Mouse (Mus musculus) hindbrain, embryonic 14.5 days (tissue): ENCODE results near the gene Svs1. TPM values are rescaled to one million over a fixed set of nuclear protein-coding genes. Genes with fewer than 3 reads are reported as not detected.
A peak's percentile ranks its signal among the peaks of the same experiment; 100 is the strongest.

Experiments used
- ATAC-seq: fragments of 200-750 bp; cut with Nextera tagmentation; 2 replicates; pipeline ENCODE4 v1.8.0; 2017; ENCODE audit warnings: moderate number of reproducible peaks, mild to moderate bottlenecking, moderate TSS enrichment, moderate library complexity; ENCODE audit not compliant: low FRiP score
- DNase-seq: peaks from one replicate; pipeline ENCODE4 v3.0.0-alpha.2; 2015; ENCODE audit warnings: low spot score
- H3K27ac ChIP-seq: fragments of 300-500 bp; sonication (generic); 2 replicates; pipeline ENCODE4 v1.5.1; 2014; ENCODE audit warnings: mild to moderate bottlenecking, moderate library complexity
- H3K27me3 ChIP-seq: fragments of 300-500 bp; sonication (generic); 2 replicates; pipeline ENCODE4 v1.6.1; 2014; ENCODE audit warnings: mild to moderate bottlenecking, low read length, mixed read lengths; ENCODE audit not compliant: control insufficient read depth, insufficient read depth
- H3K36me3 ChIP-seq: fragments of 300-500 bp; sonication (generic); replicated peaks from 2 replicates; pipeline ENCODE4 v1.6.1; 2014; ENCODE audit not compliant: control insufficient read depth, insufficient read depth
- H3K4me1 ChIP-seq: fragments of 300-500 bp; sonication (generic); replicated peaks from 2 replicates; pipeline ENCODE4 v1.6.1; 2014; ENCODE audit warnings: antibody characterized with exemption, low read length, mixed read lengths; ENCODE audit not compliant: control insufficient read depth, insufficient read depth
- H3K4me2 ChIP-seq: fragments of 300-500 bp; sonication (generic); replicated peaks from 2 replicates; pipeline ENCODE4 v1.6.1; 2014; ENCODE audit warnings: mild to moderate bottlenecking, moderate library complexity
- H3K4me3 ChIP-seq: fragments of 300-500 bp; sonication (generic); replicated peaks from 2 replicates; pipeline ENCODE4 v1.5.1; 2014; ENCODE audit warnings: mild to moderate bottlenecking, low read length
- H3K9ac ChIP-seq: fragments of 300-500 bp; sonication (generic); 2 replicates; pipeline ENCODE4 v1.6.1; 2014
- H3K9me3 ChIP-seq: fragments of 300-500 bp; sonication (generic); 2 replicates; pipeline ENCODE4 v1.6.1; 2016; ENCODE audit warnings: low read length; ENCODE audit not compliant: control insufficient read depth
- WGBS: fragments of 180-500 bp; shearing (Covaris S2); extraction: QIAGEN DNeasy Blood & Tissue Kit; methylation state at CpG from one replicate; pipeline ENCODE4 v1.1.7; 2014; 5-methylcytosine and 5-hydroxymethylcytosine counted together
- polyA plus RNA-seq: library from polyadenylated mRNA; unstranded; fragments of >200 nt; fragmentation: Nextera tagmentation; extraction: Ambion mirVana; gene quantifications from 2 replicates; pipeline ENCODE4 v1.2.1, GENCODE M21; 2014

Svs1 gene
- polyA plus RNA-seq, 1 experiment from 2014 or later: not detected

DNA sequence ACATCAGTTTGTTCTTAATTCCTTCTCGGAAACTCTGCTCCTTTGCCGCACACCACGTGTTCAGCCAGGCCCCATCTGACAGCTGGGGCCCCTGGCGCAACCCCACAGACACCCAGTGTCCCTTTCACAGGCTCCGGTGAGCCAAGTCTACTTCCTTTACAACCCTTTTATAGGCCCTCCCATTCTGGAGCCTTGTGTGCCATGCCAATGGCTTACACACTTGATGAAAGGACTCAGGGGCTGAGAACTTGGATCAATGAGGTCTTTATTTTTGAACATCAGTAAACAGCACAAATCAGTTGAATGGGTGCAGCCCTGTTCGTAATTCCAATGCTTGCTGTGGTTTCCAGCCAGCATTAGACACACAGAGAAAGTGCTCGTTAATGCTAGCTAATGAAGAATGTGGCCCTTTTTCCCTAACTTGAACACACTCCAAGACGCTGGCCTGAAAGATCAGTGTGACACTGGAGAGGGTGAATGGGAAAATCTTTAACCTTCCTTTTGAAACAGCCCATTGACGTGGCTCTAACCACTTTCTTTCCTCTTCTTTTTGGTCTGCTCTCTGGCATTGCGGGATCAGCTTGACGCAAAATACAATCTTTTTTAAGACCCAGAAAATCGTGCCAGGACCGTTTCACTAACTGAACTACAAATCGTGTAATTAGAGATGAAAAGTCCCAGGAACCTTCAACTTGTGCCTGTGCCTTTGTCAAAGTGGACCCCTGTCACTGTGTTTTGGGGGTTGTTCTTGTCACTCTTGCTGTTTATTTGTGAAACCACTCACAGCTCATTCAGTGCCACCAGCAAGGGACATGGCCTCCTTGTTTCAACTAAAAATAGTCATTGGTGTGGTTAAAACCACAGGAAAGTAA, 34.7 kb downstream of the Svs1 start:
- 0 out of 2 replicates have a peak, but pooled peaks cover 4% of the 10 kb centered on the region for H3K4me1 ChIP-seq
- no peaks in the 10 kb centered on the region for H3K36me3 ChIP-seq
- no peak overlapping the region for H3K4me2 ChIP-seq
- peak; percentile 82; the same call in 1 of the 2 replicates for ATAC-seq
- H3K9me3 ChIP-seq: no peaks in the 10 kb centered on the region
- H3K9ac ChIP-seq: no peak overlapping the region
- 65% methylated on average over 14 of the region's 14 CpGs for WGBS
- H3K27me3 ChIP-seq: no peaks in the 10 kb centered on the region
- H3K27ac ChIP-seq: no peak overlapping the region
- no peak for DNase-seq
- no peak overlapping the region for H3K4me3 ChIP-seq

DNA sequence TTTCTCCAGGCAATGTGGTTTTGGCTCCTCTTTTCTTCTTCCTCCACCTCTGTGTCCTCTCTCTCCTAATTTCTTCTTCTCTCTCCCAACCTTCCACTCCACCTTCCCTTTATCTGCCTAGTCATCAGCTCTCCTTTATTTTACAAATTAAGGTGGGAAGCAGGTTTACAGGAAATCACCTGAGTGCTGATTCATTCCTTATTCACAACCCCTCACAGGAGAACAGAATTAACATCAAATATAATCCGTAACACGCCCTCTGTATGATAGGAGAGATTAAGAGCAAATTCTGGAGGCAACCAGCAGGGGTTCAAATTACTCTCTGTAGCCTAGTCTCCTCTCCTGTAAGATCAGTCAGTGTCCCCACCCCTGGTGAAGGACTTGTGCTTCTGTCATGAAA, 35.7 kb downstream of the Svs1 start:
- H3K4me3 ChIP-seq: no peak overlapping the region
- ATAC-seq (no peak), DNase-seq (no peak)
- H3K9ac ChIP-seq: no peak overlapping the region
- H3K9me3 ChIP-seq: no peaks in the 10 kb centered on the region
- H3K27ac ChIP-seq: no peak overlapping the region
- H3K4me2 ChIP-seq: no peak overlapping the region
- H3K27me3 ChIP-seq: no peaks in the 10 kb centered on the region
- 0 out of 2 replicates have a peak, but pooled peaks cover 4% of the 10 kb centered on the region for H3K4me1 ChIP-seq
- WGBS: 90% methylated on average over 2 of the region's 2 CpGs
- no peaks in the 10 kb centered on the region for H3K36me3 ChIP-seq

DNA sequence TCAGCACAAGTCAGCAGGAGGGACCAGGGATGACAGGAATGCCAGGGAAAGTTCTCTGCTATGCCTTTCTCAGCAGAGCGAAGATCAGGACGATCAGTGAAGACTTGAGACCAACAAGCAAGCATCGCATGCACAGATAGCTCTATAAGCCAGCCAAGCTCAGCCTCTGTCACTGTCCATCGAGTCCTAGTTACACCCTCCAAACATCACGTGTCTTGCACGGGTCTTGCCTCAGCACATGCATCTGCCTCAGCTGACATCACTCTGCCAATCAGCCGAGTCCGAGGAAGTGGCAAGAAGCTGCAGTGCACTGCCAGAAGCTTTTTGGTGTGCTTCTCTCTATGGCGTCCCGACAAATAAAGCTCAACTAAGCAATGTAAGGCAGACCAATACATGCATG, 36.7 kb downstream of the Svs1 start:
- ATAC-seq: no peak
- DNase-seq: no peak
- Histone ChIP-seq H3K4me2 (no peak overlapping the region), H3K9ac (no peak overlapping the region), H3K4me3 (no peak overlapping the region), H3K27ac (no peak overlapping the region), H3K36me3 (no peaks in the 10 kb centered on the region), H3K27me3 (no peaks in the 10 kb centered on the region), H3K9me3 (no peaks in the 10 kb centered on the region), H3K4me1 (0 out of 2 replicates have a peak, but pooled peaks cover 4% of the 10 kb centered on the region)
- WGBS: 87% methylated on average over 10 of the region's 10 CpGs

DNA sequence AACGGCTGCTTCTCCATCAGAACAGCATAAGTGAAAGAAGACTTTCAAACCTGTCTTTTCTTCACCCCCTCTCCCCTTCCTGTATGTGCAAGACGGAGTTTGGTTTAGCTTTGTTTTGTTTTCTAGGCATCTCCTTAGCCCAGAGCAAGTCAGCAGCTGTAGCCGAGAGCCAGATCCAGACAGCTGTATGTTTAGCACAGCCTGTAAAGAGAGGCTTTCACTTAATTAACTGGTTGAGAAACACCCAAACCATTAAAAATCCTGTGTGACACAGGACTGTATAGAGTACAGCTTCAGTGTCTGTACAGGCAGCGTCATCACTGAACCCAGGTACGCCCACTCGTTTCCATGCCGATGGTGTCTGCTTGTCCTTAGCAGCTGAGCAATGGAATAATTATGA, 38.6 kb downstream of the Svs1 start:
- no peaks in the 10 kb centered on the region for H3K27me3 ChIP-seq
- no peak overlapping the region for H3K27ac ChIP-seq
- H3K4me2 ChIP-seq: no peak overlapping the region
- DNase-seq (no peak), ATAC-seq (no peak)
- H3K4me1 ChIP-seq: 0 out of 2 replicates have a peak, but pooled peaks cover 4% of the 10 kb centered on the region
- H3K9me3 ChIP-seq: no peaks in the 10 kb centered on the region
- no peak overlapping the region for H3K4me3 ChIP-seq
- no peak overlapping the region for H3K9ac ChIP-seq
- H3K36me3 ChIP-seq: no peaks in the 10 kb centered on the region
- 86% methylated on average over 7 of the region's 7 CpGs for WGBS

DNA sequence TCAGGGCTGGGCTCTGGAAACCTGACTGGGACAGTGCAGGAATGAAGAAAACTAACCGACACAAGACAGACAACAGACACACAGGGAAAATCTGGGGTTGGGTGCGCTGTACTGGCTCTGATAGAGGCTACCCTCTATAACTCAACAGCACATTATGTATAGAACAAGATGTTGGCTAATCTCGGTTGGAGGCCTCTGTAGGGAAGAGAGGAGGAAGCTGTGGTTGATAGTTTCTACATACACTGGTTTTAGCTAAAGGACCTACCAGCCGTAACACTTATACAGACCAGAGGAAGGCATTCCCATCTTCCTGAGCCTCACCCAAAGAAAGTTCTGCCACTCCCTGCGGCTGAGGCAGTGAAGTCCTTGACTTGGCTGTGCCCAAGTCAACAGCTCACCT, 39.8 kb downstream of the Svs1 start:
- WGBS: 93% methylated on average over 5 of the region's 5 CpGs
- no peak overlapping the region for H3K4me2 ChIP-seq
- H3K4me1 ChIP-seq: no peaks in the 10 kb centered on the region
- DNase-seq (no peak), ATAC-seq (no peak)
- no peaks in the 10 kb centered on the region for H3K36me3 ChIP-seq
- no peaks in the 10 kb centered on the region for H3K27me3 ChIP-seq
- no peak overlapping the region for H3K9ac ChIP-seq
- no peaks in the 10 kb centered on the region for H3K9me3 ChIP-seq
- H3K27ac ChIP-seq: no peak overlapping the region
- H3K4me3 ChIP-seq: no peak overlapping the region

DNA sequence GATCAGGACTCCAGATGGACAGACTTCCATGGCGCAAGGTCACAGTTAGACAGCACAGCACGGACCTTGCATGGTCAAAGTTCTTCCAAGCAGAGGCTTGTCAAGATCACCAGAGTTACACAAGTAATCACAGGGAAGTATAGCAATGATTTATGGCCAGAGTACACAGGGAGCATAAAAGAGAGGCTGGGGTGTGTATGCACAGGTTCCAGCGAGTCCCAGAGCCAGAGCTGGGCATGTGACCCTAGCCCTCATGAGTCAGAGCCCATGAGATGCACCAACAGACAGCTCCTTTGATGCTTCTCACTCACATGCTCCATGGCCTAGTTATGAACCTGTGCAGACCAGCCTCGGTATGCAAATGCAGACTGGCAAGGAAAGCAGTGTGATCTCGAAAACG, 41.4 kb downstream of the Svs1 start:
- Histone ChIP-seq H3K4me1 (no peaks in the 10 kb centered on the region), H3K27ac (no peak overlapping the region), H3K36me3 (no peaks in the 10 kb centered on the region), H3K4me2 (no peak overlapping the region), H3K27me3 (no peaks in the 10 kb centered on the region), H3K9me3 (no peaks in the 10 kb centered on the region), H3K9ac (no peak overlapping the region), H3K4me3 (no peak overlapping the region)
- no peak for ATAC-seq
- DNase-seq: no peak
- WGBS: 93% methylated on average over 6 of the region's 6 CpGs

DNA sequence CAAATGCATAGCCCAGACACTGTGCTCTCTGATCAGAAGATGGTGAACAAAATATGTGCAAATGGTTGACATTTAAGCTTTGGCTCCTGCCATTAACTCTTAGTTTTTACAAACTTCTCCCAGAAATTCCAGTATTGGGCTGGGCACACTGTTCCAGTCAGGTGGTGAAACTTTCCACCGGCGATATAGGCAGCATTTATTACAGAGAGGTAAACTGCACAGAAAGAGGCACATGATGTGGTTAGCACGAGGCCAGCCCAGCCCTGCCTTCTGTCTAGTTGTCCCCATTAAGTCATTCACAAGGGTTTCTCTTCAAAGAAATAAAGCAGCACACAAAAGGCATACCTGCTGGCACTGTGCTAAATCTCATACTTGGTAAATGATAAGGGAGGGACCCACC, 42.0 kb downstream of the Svs1 start:
- 87% methylated on average over 3 of the region's 3 CpGs for WGBS
- DNase-seq (no peak), ATAC-seq (no peak)
- H3K27me3 ChIP-seq: no peaks in the 10 kb centered on the region
- H3K9me3 ChIP-seq: no peaks in the 10 kb centered on the region
- H3K9ac ChIP-seq: no peak overlapping the region
- no peak overlapping the region for H3K4me3 ChIP-seq
- no peaks in the 10 kb centered on the region for H3K36me3 ChIP-seq
- no peaks in the 10 kb centered on the region for H3K4me1 ChIP-seq
- no peak overlapping the region for H3K4me2 ChIP-seq
- H3K27ac ChIP-seq: no peak overlapping the region

DNA sequence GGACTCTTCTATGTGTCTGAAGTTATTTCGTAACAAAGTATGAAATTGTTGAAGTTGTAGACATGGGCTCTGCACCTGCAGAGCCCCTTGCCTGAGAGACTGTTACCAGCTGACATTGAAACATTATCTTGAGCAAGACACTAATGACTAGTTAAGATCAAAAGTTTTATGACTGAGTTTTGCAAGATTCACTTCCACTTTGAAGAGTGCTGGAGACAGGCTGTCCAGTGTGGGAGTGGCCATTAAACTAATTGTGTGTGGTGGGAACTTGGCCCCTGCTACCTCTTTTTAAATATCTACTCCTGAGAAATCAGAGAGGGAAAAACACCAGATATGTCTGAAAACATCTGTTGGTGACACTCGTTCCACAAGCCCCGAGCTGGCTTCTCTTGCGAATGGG, 44.6 kb downstream of the Svs1 start:
- Histone ChIP-seq H3K4me1 (no peaks in the 10 kb centered on the region), H3K9me3 (no peaks in the 10 kb centered on the region), H3K4me3 (no peak overlapping the region), H3K36me3 (no peaks in the 10 kb centered on the region), H3K4me2 (no peak overlapping the region), H3K27ac (no peak overlapping the region), H3K9ac (no peak overlapping the region), H3K27me3 (no peaks in the 10 kb centered on the region)
- DNase-seq: no peak
- 92% methylated on average over 4 of the region's 4 CpGs for WGBS
- no peak for ATAC-seq

DNA sequence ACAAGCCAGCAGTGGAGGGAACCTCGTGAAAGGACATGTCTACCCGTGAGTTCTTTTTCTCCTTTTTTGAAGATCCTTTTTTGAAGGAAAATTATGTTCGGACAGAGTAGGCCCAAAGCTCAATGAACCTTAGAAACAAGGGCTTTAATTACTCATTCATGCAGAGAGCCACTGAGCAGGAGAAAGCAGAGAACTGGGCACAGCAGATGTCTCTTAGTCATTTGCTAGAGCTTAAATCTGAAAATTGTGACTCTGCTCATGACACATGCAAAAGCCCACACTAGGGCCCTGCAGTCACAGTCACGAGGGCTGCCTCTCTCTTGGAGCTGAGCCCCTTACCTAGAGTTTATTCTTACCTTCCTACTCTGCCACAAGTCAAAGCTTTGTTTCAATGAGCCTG, 46.1 kb downstream of the Svs1 start:
- Histone ChIP-seq H3K4me1 (no peaks in the 10 kb centered on the region), H3K36me3 (no peaks in the 10 kb centered on the region), H3K4me2 (no peak overlapping the region), H3K27me3 (no peaks in the 10 kb centered on the region), H3K4me3 (no peak overlapping the region), H3K27ac (no peak overlapping the region), H3K9ac (no peak overlapping the region), H3K9me3 (no peaks in the 10 kb centered on the region)
- 68% methylated on average over 4 of the region's 4 CpGs for WGBS
- DNase-seq: no peak
- ATAC-seq: no peak
